In genomic region chr6:29819309-29819708, GRCm38 (mm10) we compare ENCODE assay signal across 8 mouse cellular contexts. TPM values are rescaled to one million over a fixed set of nuclear protein-coding genes. Genes with fewer than 3 reads are reported as not detected.
DNase-seq lines count a peak whose midpoint lies in the region; ATAC-seq and TF ChIP-seq lines count a peak whose summit lies in the region.

No protein-coding gene starts in this region.

- ATAC-seq in embryonic facial prominence, embryonic 11.5 days (replicated peaks; ENCODE audit: insufficient number of reproducible peaks, low FRiP score, low TSS enrichment, low read depth): no peak
- ATAC-seq in midbrain, postnatal 0 days (ENCODE audit: low FRiP score): no peak
- ATAC-seq in midbrain, embryonic 15.5 days (replicated peaks): no peak
- no peak for ATAC-seq in megakaryocyte, adult 5-6 weeks (ENCODE audit: poor library complexity, severe bottlenecking)

- H3K9me3 ChIP-seq in embryonic facial prominence, embryonic 11.5 days (replicated peaks; ENCODE audit: control insufficient read depth, low read length): no peaks in the 10 kb centered on the region
- no peaks in the 10 kb centered on the region for H3K9me3 ChIP-seq in embryonic facial prominence, embryonic 10.5 days
- no peaks in the 10 kb centered on the region for H3K9me3 ChIP-seq in midbrain, postnatal 0 days (ENCODE audit: low read length)
- no peaks in the 10 kb centered on the region for H3K9me3 ChIP-seq in midbrain, embryonic 15.5 days

- no peak overlapping the region for H3K27ac ChIP-seq in embryonic facial prominence, embryonic 11.5 days (replicated peaks; ENCODE audit: low read depth, low read length)
- H3K27ac ChIP-seq in embryonic facial prominence, embryonic 10.5 days (replicated peaks): no peak overlapping the region
- H3K27ac ChIP-seq in midbrain, postnatal 0 days (ENCODE audit: low read depth, low read length): no peak overlapping the region
- H3K27ac ChIP-seq in midbrain, embryonic 15.5 days: no peak overlapping the region

- H3K9ac ChIP-seq in embryonic facial prominence, embryonic 11.5 days (replicated peaks; ENCODE audit: low read length): no peak overlapping the region
- no peak overlapping the region for H3K9ac ChIP-seq in midbrain, postnatal 0 days (replicated peaks; ENCODE audit: low read length, poor library complexity, severe bottlenecking)
- no peak overlapping the region for H3K9ac ChIP-seq in midbrain, embryonic 15.5 days

- H3K4me3 ChIP-seq in embryonic facial prominence, embryonic 11.5 days (ENCODE audit: low read depth, low read length): no peak overlapping the region
- no peak overlapping the region for H3K4me3 ChIP-seq in embryonic facial prominence, embryonic 10.5 days
- H3K4me3 ChIP-seq in midbrain, postnatal 0 days (ENCODE audit: low read depth, low read length): no peak overlapping the region
- no peak overlapping the region for H3K4me3 ChIP-seq in midbrain, embryonic 15.5 days

- no peaks in the 10 kb centered on the region for H3K27me3 ChIP-seq in embryonic facial prominence, embryonic 11.5 days (ENCODE audit: control insufficient read depth, insufficient read depth, low read length)
- H3K27me3 ChIP-seq in embryonic facial prominence, embryonic 10.5 days (replicated peaks; ENCODE audit: low read depth, poor library complexity, severe bottlenecking): no peaks in the 10 kb centered on the region
- H3K27me3 ChIP-seq in midbrain, postnatal 0 days (ENCODE audit: insufficient read depth, low read length): no peaks in the 10 kb centered on the region
- H3K27me3 ChIP-seq in midbrain, embryonic 15.5 days (replicated peaks): no peaks in the 10 kb centered on the region

- peak; percentile 83 for TF ChIP-seq CTCF in midbrain, postnatal 0 days (IDR thresholded peaks at IDR 0.05)

- no peaks in the 10 kb centered on the region for H3K36me3 ChIP-seq in embryonic facial prominence, embryonic 11.5 days (replicated peaks; ENCODE audit: control insufficient read depth, insufficient read depth, low read depth, low read length)
- H3K36me3 ChIP-seq in embryonic facial prominence, embryonic 10.5 days (replicated peaks): 0 out of 2 replicates have a peak, but pooled peaks cover 6% of the 10 kb centered on the region
- H3K36me3 ChIP-seq in midbrain, postnatal 0 days (ENCODE audit: insufficient read depth, low read length): no peaks in the 10 kb centered on the region
- H3K36me3 ChIP-seq in midbrain, embryonic 15.5 days (replicated peaks): no peaks in the 10 kb centered on the region

- no peak overlapping the region for H3K4me2 ChIP-seq in embryonic facial prominence, embryonic 11.5 days (ENCODE audit: low read depth, low read length)
- no peak overlapping the region for H3K4me2 ChIP-seq in midbrain, postnatal 0 days (ENCODE audit: low read depth, low read length, poor library complexity, severe bottlenecking)
- no peak overlapping the region for H3K4me2 ChIP-seq in midbrain, embryonic 15.5 days

- WGBS in embryonic facial prominence, embryonic 11.5 days: 41% methylated on average over 3 of the region's 3 CpGs
- 37% methylated on average over 3 of the region's 3 CpGs for WGBS in embryonic facial prominence, embryonic 10.5 days
- WGBS in midbrain, postnatal 0 days: 24% methylated on average over 3 of the region's 3 CpGs
- 27% methylated on average over 3 of the region's 3 CpGs for WGBS in midbrain, embryonic 15.5 days

- H3K4me1 ChIP-seq in embryonic facial prominence, embryonic 11.5 days (ENCODE audit: control insufficient read depth, insufficient read depth, low read length): no peaks in the 10 kb centered on the region
- peaks cover 14% of the 10 kb centered on the region for H3K4me1 ChIP-seq in embryonic facial prominence, embryonic 10.5 days
- H3K4me1 ChIP-seq in midbrain, postnatal 0 days (ENCODE audit: insufficient read depth, low read length): peaks cover 6% of the 10 kb centered on the region
- peaks cover 17% of the 10 kb centered on the region for H3K4me1 ChIP-seq in midbrain, embryonic 15.5 days

- DNase-seq in embryonic facial prominence, embryonic 11.5 days (ENCODE audit: low spot score): peak; percentile 50
- no peak for DNase-seq in embryonic facial prominence, embryonic 10.5 days (ENCODE audit: low spot score)
- peak; percentile 67 for DNase-seq in midbrain, postnatal 0 days (ENCODE audit: low spot score)
- peak; percentile 29 for DNase-seq in c-Kit-positive CD71-positive TER-119-positive erythroid progenitor cells, embryonic 14.5 days (ENCODE audit: low spot score)
- peak; percentile 69 for DNase-seq in kidney, postnatal 36 days
- peak; percentile 37 to 51 for DNase-seq in right cerebral cortex, adult 2 months (ENCODE audit: low spot score in 2 of 2)

RNA-seq across cellular contexts. Expression of gene Ahcyl2, which starts 51.5 kb away (rescaled TPM):
- 12.2 and 15.1 TPM in 2 replicates for polyA plus RNA-seq in embryonic facial prominence, embryonic 11.5 days (2014; fragmentation: Nextera tagmentation; extraction: Ambion mirVana)
- 12.0 and 14.9 TPM in 2 replicates for polyA plus RNA-seq in embryonic facial prominence, embryonic 10.5 days (2016; fragmentation: Nextera tagmentation; extraction: Ambion mirVana)
- total RNA-seq in midbrain, postnatal 0 days (2014; rRNA removed): 66.7 and 69.1 TPM in 2 replicates
- polyA plus RNA-seq in midbrain, postnatal 0 days (2015; fragmentation: Nextera tagmentation; extraction: Ambion mirVana): 12.8 and 16.0 TPM in 2 replicates
- 18.0 and 20.6 TPM in 2 replicates for polyA plus RNA-seq in midbrain, embryonic 15.5 days (2015; fragmentation: Nextera tagmentation; extraction: Ambion mirVana)
- total RNA-seq in megakaryocyte, adult 5-6 weeks (2015): 34.2 and 46.4 TPM in 2 replicates
- 80.8 and 82.7 TPM in 2 replicates for total RNA-seq in megakaryocyte, adult 5-6 weeks (2017)
